Mouse (Mus musculus) retina, adult 2 months (tissue): ENCODE measurements around the gene Gm38100.

ENCODE experiments used
- DNase-seq: peaks from one replicate; pipeline ENCODE4 v3.0.0-alpha.2; 2012; ENCODE audit warnings: low read depth, low spot score

Gene Gm38100

GRCm38 (mm10) chr1:175920029-175920428, at the start of gene Gm38100:
Gm38100 (plus strand) TSS chr1:175920329.
- no peak for DNase-seq

- DNase-seq, result no peak
Observed at GRCm38 (mm10) chr1:175870716-175871115, 49.4 kb upstream of the Gm38100 start.

GRCm38 (mm10) chr1:175872028-175872816, 47.9 kb upstream of the Gm38100 start:
- DNase-seq, result no peak

- peak; percentile 76 for DNase-seq
Observed at GRCm38 (mm10) chr1:175880453-175881296, 39.5 kb upstream of the Gm38100 start, which contains the start of gene Exo1. Exo1 (plus strand) TSS chr1:175880581.

GRCm38 (mm10) chr1:175883398-175883797, 36.7 kb upstream of the Gm38100 start:
- no peak for DNase-seq

GRCm38 (mm10) chr1:175893263-175893662, 26.9 kb upstream of the Gm38100 start:
- DNase-seq, result no peak

GRCm38 (mm10) chr1:175893726-175894125, 26.4 kb upstream of the Gm38100 start:
- no peak for DNase-seq

GRCm38 (mm10) chr1:175911207-175911606, 8.9 kb upstream of the Gm38100 start:
- DNase-seq, result no peak

GRCm38 (mm10) chr1:175912038-175912437, 8.1 kb upstream of the Gm38100 start:
- no peak for DNase-seq

GRCm38 (mm10) chr1:175913728-175914303, 6.3 kb upstream of the Gm38100 start:
- DNase-seq, result no peak

- no peak for DNase-seq
Observed at GRCm38 (mm10) chr1:175921091-175921490, 962 bp downstream of the Gm38100 start.

- DNase-seq, result peak; percentile 39
Observed at GRCm38 (mm10) chr1:175923848-175924787, 4.0 kb downstream of the Gm38100 start.

GRCm38 (mm10) chr1:175931391-175931790, 11.3 kb downstream of the Gm38100 start:
- DNase-seq, result no peak

- peak; percentile 50 for DNase-seq
Observed at GRCm38 (mm10) chr1:175936282-175936737, 16.2 kb downstream of the Gm38100 start.

GRCm38 (mm10) chr1:175938731-175939130, 18.6 kb downstream of the Gm38100 start:
- DNase-seq, result no peak

GRCm38 (mm10) chr1:175943168-175943567, 23.0 kb downstream of the Gm38100 start:
- no peak for DNase-seq

- DNase-seq, result no peak
Observed at GRCm38 (mm10) chr1:175946718-175947315, 26.7 kb downstream of the Gm38100 start.

- DNase-seq, result no peak
Observed at GRCm38 (mm10) chr1:175950421-175950820, 30.3 kb downstream of the Gm38100 start.

GRCm38 (mm10) chr1:175950851-175951250, 30.7 kb downstream of the Gm38100 start:
- no peak for DNase-seq

GRCm38 (mm10) chr1:175961786-175962185, 41.7 kb downstream of the Gm38100 start:
- DNase-seq, result no peak
